8 mouse cellular contexts compared by ENCODE assay signal in the genomic region with DNA sequence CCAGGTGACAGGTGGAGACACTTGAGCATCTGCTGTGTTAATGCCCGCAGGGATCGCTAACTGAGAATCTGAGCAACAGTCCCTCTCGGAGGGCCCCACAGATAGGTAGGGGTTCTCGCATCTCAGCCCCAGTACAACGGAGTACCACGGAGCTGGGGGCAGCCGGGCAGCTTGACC. TPM values are rescaled to one million over a fixed set of nuclear protein-coding genes. Genes with fewer than 3 reads are reported as not detected.
DNase-seq lines count a peak whose midpoint lies in the region; ATAC-seq and TF ChIP-seq lines count a peak whose summit lies in the region.

Serhl (plus strand) TSS at position 78 of the 177 bp plus-strand sequence.

- peak within 1 kb of the TSS; percentile 29 for H3K4me2 ChIP-seq in kidney, embryonic 15.5 days
- peak within 1 kb of the TSS; percentile 40 for H3K4me2 ChIP-seq in limb, embryonic 12.5 days

- no peak for TF ChIP-seq CTCF in small intestine, adult 2 months (IDR thresholded peaks at IDR 0.05; ENCODE audit: extremely low read depth, insufficient read length, insufficient replicate concordance, low read depth, low read length)

- 10% methylated on average over 7 of the region's 7 CpGs for WGBS in kidney, embryonic 15.5 days
- 14% methylated on average over 7 of the region's 7 CpGs for WGBS in heart, embryonic 10.5 days
- 10% methylated on average over 7 of the region's 7 CpGs for WGBS in limb, embryonic 12.5 days
- WGBS in small intestine, adult 2 months, result 58% methylated on average over 7 of the region's 7 CpGs

- 0 out of 2 replicates have a peak within 1 kb of the TSS, but pooled peaks have one; percentile 12 for H3K9ac ChIP-seq in kidney, embryonic 15.5 days
- H3K9ac ChIP-seq in limb, embryonic 12.5 days (replicated peaks), result no peak within 1 kb of the TSS

- peaks cover 19% of the 10 kb centered on the region for H3K4me1 ChIP-seq in kidney, embryonic 15.5 days
- H3K4me1 ChIP-seq in brown adipose tissue, adult 24 weeks (ENCODE audit: control insufficient read depth, insufficient read depth, insufficient read length, low read length), result no peaks in the 10 kb centered on the region
- H3K4me1 ChIP-seq in heart, embryonic 10.5 days, result peaks cover 29% of the 10 kb centered on the region
- H3K4me1 ChIP-seq in limb, embryonic 12.5 days (replicated peaks), result peaks cover 33% of the 10 kb centered on the region
- peaks cover 14% of the 10 kb centered on the region for H3K4me1 ChIP-seq in small intestine, adult 2 months (ENCODE audit: control insufficient read depth, insufficient read depth, insufficient read length, low read length)

- H3K9me3 ChIP-seq in kidney, embryonic 15.5 days (replicated peaks), result no peaks in the 10 kb centered on the region
- no peaks in the 10 kb centered on the region for H3K9me3 ChIP-seq in heart, embryonic 10.5 days
- no peaks in the 10 kb centered on the region for H3K9me3 ChIP-seq in limb, embryonic 12.5 days

- no peak within 1 kb of the TSS for H3K27ac ChIP-seq in kidney, embryonic 15.5 days
- no peak within 1 kb of the TSS for H3K27ac ChIP-seq in brown adipose tissue, adult 24 weeks (replicated peaks; ENCODE audit: low read depth, low read length)
- H3K27ac ChIP-seq in heart, embryonic 10.5 days, result no peak within 1 kb of the TSS
- peak within 1 kb of the TSS; percentile 45; the same call in 1 of the 2 replicates for H3K27ac ChIP-seq in limb, embryonic 12.5 days
- peak within 1 kb of the TSS; percentile 74 for H3K27ac ChIP-seq in small intestine, adult 2 months (ENCODE audit: insufficient read depth, low read depth, low read length)

- H3K4me3 ChIP-seq in kidney, embryonic 15.5 days (replicated peaks), result no peak within 1 kb of the TSS
- no peak within 1 kb of the TSS for H3K4me3 ChIP-seq in brown adipose tissue, adult 24 weeks (ENCODE audit: insufficient read depth, low read depth, low read length)
- peak within 1 kb of the TSS; percentile 44 for H3K4me3 ChIP-seq in heart, embryonic 10.5 days
- H3K4me3 ChIP-seq in limb, embryonic 12.5 days (replicated peaks), result 0 out of 2 replicates have a peak within 1 kb of the TSS, but pooled peaks have one; percentile 3
- H3K4me3 ChIP-seq in small intestine, adult 2 months (ENCODE audit: low read depth, low read length), result no peak within 1 kb of the TSS

- no peak for DNase-seq in kidney, adult 11 months
- DNase-seq in heart, embryonic 10.5 days (ENCODE audit: low spot score), result no peak
- no peak for DNase-seq in MN1 (ENCODE audit: low spot score)
- DNase-seq in embryo, embryonic 10.5 days (ENCODE audit: low spot score), result no peak

- TF ChIP-seq POLR2A in small intestine, adult 2 months (IDR thresholded peaks at IDR 0.05; ENCODE audit: low read depth, low read length), result no peak

- H3K27me3 ChIP-seq in kidney, embryonic 15.5 days, result peaks cover 25% of the 10 kb centered on the region
- H3K27me3 ChIP-seq in heart, embryonic 10.5 days (ENCODE audit: insufficient read depth, poor library complexity, severe bottlenecking), result peaks cover 33% of the 10 kb centered on the region
- H3K27me3 ChIP-seq in limb, embryonic 12.5 days, result peaks cover 34% of the 10 kb centered on the region
- no peaks in the 10 kb centered on the region for H3K27me3 ChIP-seq in small intestine, adult 2 months (ENCODE audit: control insufficient read depth, insufficient read depth, low read length)

- H3K36me3 ChIP-seq in kidney, embryonic 15.5 days, result no peaks in the 10 kb centered on the region
- no peaks in the 10 kb centered on the region for H3K36me3 ChIP-seq in heart, embryonic 10.5 days
- no peaks in the 10 kb centered on the region for H3K36me3 ChIP-seq in limb, embryonic 12.5 days
- H3K36me3 ChIP-seq in small intestine, adult 2 months (ENCODE audit: control insufficient read depth, insufficient read depth, low read length), result no peaks in the 10 kb centered on the region

- ATAC-seq in kidney, embryonic 15.5 days (replicated peaks; ENCODE audit: low FRiP score), result no peak
- ATAC-seq in limb, embryonic 12.5 days (ENCODE audit: insufficient number of reproducible peaks, insufficient read depth, low FRiP score, low TSS enrichment, low read depth), result no peak

RNA-seq across cellular contexts. Expression of gene Serhl, which starts in this region (rescaled TPM):
- 54.1 and 59.4 TPM in 2 replicates for polyA plus RNA-seq in kidney, embryonic 15.5 days (2015; fragmentation: Nextera tagmentation; extraction: Ambion mirVana)
- polyA plus RNA-seq in brown adipose tissue, adult 24 weeks (2012; ENCODE audit: insufficient read depth, insufficient read length, missing spikeins), result 64.9 and 91.7 TPM in 2 replicates
- 57.6 and 75.6 TPM in 2 replicates for polyA plus RNA-seq in heart, embryonic 10.5 days (2016; fragmentation: Nextera tagmentation; extraction: Ambion mirVana)
- polyA plus RNA-seq in limb, embryonic 12.5 days (2016; fragmentation: Nextera tagmentation; extraction: Ambion mirVana), result 56.3 and 61.3 TPM in 2 replicates
- polyA plus RNA-seq in small intestine, adult 2 months (2012; rRNA removed), result 51.2 and 133 TPM in 2 replicates

Comparison
In these comparisons a context has a peak if more than half of its experiments do, and no peak if none do; other contexts are left out.
1. H3K27ac ChIP-seq: peak in limb, embryonic 12.5 days (single experiment) and small intestine, adult 2 months (single experiment); none in kidney, embryonic 15.5 days (single experiment), brown adipose tissue, adult 24 weeks (single experiment) and heart, embryonic 10.5 days (single experiment).
2. H3K4me3 ChIP-seq: peak in heart, embryonic 10.5 days (single experiment) and limb, embryonic 12.5 days (single experiment); none in kidney, embryonic 15.5 days (single experiment), brown adipose tissue, adult 24 weeks (single experiment) and small intestine, adult 2 months (single experiment).